Mouse (Mus musculus): Measurements from ENCODE around the gene Clic6.

DNA sequence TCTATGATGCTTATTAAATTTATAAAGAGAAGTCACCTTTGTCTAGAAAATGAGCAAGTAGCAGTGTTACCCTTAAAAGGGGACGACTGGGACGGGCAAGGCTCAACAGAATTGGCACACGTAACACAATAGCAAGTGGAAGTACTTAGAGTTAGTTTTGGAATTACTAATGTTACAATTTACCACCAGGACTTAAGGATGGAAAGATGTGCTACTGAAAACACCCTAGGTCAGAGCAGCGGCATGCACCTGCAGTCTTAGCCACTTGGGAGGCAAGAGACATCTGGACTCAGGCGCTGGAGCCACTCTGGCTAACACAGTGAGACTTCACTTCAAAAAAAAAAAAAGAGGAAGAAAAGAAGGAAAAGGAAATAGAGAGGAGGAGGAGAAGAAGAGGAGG lies 29.6 kb upstream of the Clic6 start:
- TF ChIP-seq CTCF (IDR thresholded peaks at IDR 0.05; ENCODE audit: low read depth, low read length) (no peak), POLR2A (IDR thresholded peaks at IDR 0.05; ENCODE audit: extremely low read depth, insufficient read depth, low read length) (no peak)

Measured in liver, adult 2 months (tissue).